Mouse (Mus musculus): ENCODE measurements around the gene Gm28635.

Gm28635 gene

DNA sequence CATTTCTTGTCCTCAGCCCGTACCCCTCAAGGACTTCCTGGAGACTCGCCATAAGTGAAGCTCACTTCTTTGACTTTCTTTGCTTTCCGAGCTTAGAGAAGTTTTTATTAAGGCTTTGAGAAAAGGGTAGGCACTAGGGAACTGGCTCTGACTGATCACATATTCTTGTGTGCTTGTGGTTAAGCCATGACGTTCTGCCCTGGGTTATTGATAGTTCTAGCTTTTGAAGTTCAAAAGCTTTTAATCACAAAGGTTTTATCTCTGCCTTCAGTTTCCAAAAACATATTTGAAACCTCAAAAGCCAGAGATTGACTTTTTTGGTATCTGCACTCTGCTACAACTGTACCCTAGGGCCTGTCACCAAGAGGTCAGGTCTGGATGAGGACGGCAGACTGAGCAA, 95.6 kb downstream of the Gm28635 start:
- DNase-seq: no peak

GRCm38 (mm10) chr2:84581208-84581607, 96.6 kb downstream of the Gm28635 start:
- DNase-seq: peak; percentile 28

- no peak for DNase-seq
Observed at GRCm38 (mm10) chr2:84579311-84579710, 98.5 kb downstream of the Gm28635 start.

DNA sequence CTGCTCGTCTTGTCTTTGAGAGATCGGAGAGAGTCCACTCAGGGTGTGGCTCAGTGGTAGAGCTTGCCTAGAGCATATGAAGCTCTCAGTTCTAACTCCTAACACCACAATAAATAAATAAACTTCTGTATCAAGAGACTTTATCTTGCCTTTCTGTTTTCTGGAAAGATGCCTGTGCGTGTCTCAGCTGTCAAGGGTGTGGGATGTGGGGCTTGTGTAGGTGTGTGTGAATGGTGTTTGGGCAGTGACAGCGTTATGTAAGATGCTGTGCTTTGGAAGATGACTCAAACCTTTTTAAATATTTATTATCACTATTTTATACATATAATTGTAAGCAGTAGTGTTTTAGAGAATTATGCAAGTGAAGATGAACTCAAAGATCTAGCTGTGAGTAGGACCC, 103.7 kb downstream of the Gm28635 start:
- no peak for DNase-seq

- DNase-seq: peak; percentile 29
Observed at GRCm38 (mm10) chr2:84556888-84557514, 120.8 kb downstream of the Gm28635 start.

All from kidney, postnatal 10 days (tissue).